Mouse (Mus musculus) neural tube, embryonic 12.5 days (tissue): Measurements from ENCODE around the gene Dock2. TPM values are rescaled to one million over a fixed set of nuclear protein-coding genes. Genes with fewer than 3 reads are reported as not detected.

Experiments used
- ATAC-seq: fragments of 200-750 bp; cut with Nextera tagmentation; 2 replicates; pipeline ENCODE4 v1.8.0; 2017; ENCODE audit warnings: low read depth, mild to moderate bottlenecking, moderate TSS enrichment, moderate library complexity; ENCODE audit not compliant: low FRiP score
- H3K27ac ChIP-seq: fragments of 300-500 bp; sonication (generic); 2 replicates; pipeline ENCODE4 v1.5.1; 2016
- H3K27me3 ChIP-seq: fragments of 300-500 bp; sonication (generic); replicated peaks from 2 replicates; pipeline ENCODE4 v1.6.1; 2016; ENCODE audit warnings: mild to moderate bottlenecking
- H3K36me3 ChIP-seq: fragments of 300-500 bp; sonication (generic); 2 replicates; pipeline ENCODE4 v1.6.1; 2016; ENCODE audit warnings: mild to moderate bottlenecking
- H3K4me1 ChIP-seq: fragments of 300-500 bp; sonication (generic); 2 replicates; pipeline ENCODE4 v1.6.1; 2016
- H3K4me2 ChIP-seq: fragments of 300-500 bp; sonication (generic); replicated peaks from 2 replicates; pipeline ENCODE4 v1.6.1; 2016; ENCODE audit warnings: mild to moderate bottlenecking
- H3K4me3 ChIP-seq: fragments of 300-500 bp; sonication (generic); 2 replicates; pipeline ENCODE4 v1.5.1; 2016
- H3K9ac ChIP-seq: fragments of 300-500 bp; sonication (generic); 2 replicates; pipeline ENCODE4 v1.6.1; 2016; ENCODE audit warnings: mild to moderate bottlenecking
- H3K9me3 ChIP-seq: fragments of 300-500 bp; sonication (generic); 2 replicates; pipeline ENCODE4 v1.6.1; 2016; ENCODE audit warnings: mild to moderate bottlenecking
- WGBS: fragments of 180-500 bp; shearing (Covaris S2); methylation state at CpG from one replicate; pipeline ENCODE4 v1.1.7; 2016; 5-methylcytosine and 5-hydroxymethylcytosine counted together
- polyA plus RNA-seq: library from polyadenylated mRNA; unstranded; fragments of >200 nt; fragmentation: Nextera tagmentation; extraction: Ambion mirVana; gene quantifications from 2 replicates; pipeline ENCODE4 v1.2.1, GENCODE M21; 2016

The Dock2 gene
- polyA plus RNA-seq, 1 experiment from 2014 or later: 1.1 TPM

GRCm38 (mm10) chr11:34184266-34184665 is 599.4 kb downstream of the Dock2 start:
- H3K4me1 ChIP-seq: peaks cover 9% of the 10 kb centered on the region
- no peak overlapping the region for H3K27ac ChIP-seq
- no peak overlapping the region for H3K4me2 ChIP-seq
- no peak overlapping the region for H3K9ac ChIP-seq
- H3K4me3 ChIP-seq: no peak overlapping the region
- no peak for ATAC-seq
- H3K27me3 ChIP-seq: no peaks in the 10 kb centered on the region
- WGBS: 72% methylated on average over 2 of the region's 2 CpGs
- H3K9me3 ChIP-seq: no peaks in the 10 kb centered on the region
- H3K36me3 ChIP-seq: no peaks in the 10 kb centered on the region

- Histone ChIP-seq H3K4me3 (no peak overlapping the region), H3K27me3 (no peaks in the 10 kb centered on the region), H3K36me3 (no peaks in the 10 kb centered on the region), H3K9ac (no peak overlapping the region), H3K9me3 (no peaks in the 10 kb centered on the region), H3K4me2 (no peak overlapping the region), H3K4me1 (peaks cover 9% of the 10 kb centered on the region), H3K27ac (no peak overlapping the region)
- ATAC-seq: peak; percentile 86
- WGBS: 40% methylated on average over 8 of the region's 8 CpGs
Measured at GRCm38 (mm10) chr11:34181214-34182117, 602.2 kb downstream of the Dock2 start.

- H3K27ac ChIP-seq: no peak overlapping the region
- no peak for ATAC-seq
- no peak overlapping the region for H3K9ac ChIP-seq
- peaks cover 9% of the 10 kb centered on the region for H3K4me1 ChIP-seq
- 81% methylated on average over 2 of the region's 2 CpGs for WGBS
- H3K36me3 ChIP-seq: no peaks in the 10 kb centered on the region
- H3K4me2 ChIP-seq: no peak overlapping the region
- no peak overlapping the region for H3K4me3 ChIP-seq
- no peaks in the 10 kb centered on the region for H3K9me3 ChIP-seq
- no peaks in the 10 kb centered on the region for H3K27me3 ChIP-seq
Measured at GRCm38 (mm10) chr11:34178752-34179151, 604.9 kb downstream of the Dock2 start.

Other genes with a start within 250 kb of the Dock2 start
- gene Spdl1, start 49.7 kb upstream of the Dock2 start, polyA plus RNA-seq: 13.3 and 17.2 TPM in 2 replicates